Mouse (Mus musculus) cerebellum, postnatal 36 days (tissue): ENCODE measurements around the gene 9130213A22Rik.

Experiments used
- DNase-seq, 2 experiments: peaks; one replicate each; pipeline ENCODE4 v3.0.0; 2021 to 2022; ENCODE audit warnings: mixed read lengths in 2 of 2

Gene 9130213A22Rik

GRCm38 (mm10) chr11:69105796-69106195, 16.6 kb downstream of the 9130213A22Rik start:
- no peak for DNase-seq

- DNase-seq: no peak
Measured at GRCm38 (mm10) chr11:69105227-69105626, 17.2 kb downstream of the 9130213A22Rik start.

- no peak for DNase-seq
Measured at GRCm38 (mm10) chr11:69104487-69104886, 17.9 kb downstream of the 9130213A22Rik start.

GRCm38 (mm10) chr11:69103531-69104435, 18.6 kb downstream of the 9130213A22Rik start:
- DNase-seq: no peak

DNA sequence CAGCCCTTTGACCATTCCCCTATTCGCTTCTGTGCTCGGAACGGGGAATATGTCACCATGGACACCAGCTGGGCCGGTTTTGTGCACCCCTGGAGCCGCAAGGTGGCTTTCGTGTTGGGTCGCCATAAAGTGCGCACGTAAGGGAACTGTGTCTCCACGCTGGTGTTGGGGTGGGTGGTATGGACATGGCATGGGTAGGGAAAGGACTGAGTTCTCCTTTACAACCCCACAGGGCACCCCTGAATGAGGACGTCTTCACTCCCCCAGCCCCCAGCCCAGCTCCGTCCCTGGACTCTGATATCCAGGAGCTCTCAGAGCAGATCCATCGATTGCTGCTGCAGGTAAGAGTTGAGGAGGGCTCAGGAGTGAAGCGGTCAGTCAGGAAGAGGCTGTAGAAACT, 19.3 kb downstream of the 9130213A22Rik start:
- no peak for DNase-seq

GRCm38 (mm10) chr11:69102403-69102725, 20.0 kb downstream of the 9130213A22Rik start:
- DNase-seq: peak in 1 of 2 experiments; percentile 48

DNA sequence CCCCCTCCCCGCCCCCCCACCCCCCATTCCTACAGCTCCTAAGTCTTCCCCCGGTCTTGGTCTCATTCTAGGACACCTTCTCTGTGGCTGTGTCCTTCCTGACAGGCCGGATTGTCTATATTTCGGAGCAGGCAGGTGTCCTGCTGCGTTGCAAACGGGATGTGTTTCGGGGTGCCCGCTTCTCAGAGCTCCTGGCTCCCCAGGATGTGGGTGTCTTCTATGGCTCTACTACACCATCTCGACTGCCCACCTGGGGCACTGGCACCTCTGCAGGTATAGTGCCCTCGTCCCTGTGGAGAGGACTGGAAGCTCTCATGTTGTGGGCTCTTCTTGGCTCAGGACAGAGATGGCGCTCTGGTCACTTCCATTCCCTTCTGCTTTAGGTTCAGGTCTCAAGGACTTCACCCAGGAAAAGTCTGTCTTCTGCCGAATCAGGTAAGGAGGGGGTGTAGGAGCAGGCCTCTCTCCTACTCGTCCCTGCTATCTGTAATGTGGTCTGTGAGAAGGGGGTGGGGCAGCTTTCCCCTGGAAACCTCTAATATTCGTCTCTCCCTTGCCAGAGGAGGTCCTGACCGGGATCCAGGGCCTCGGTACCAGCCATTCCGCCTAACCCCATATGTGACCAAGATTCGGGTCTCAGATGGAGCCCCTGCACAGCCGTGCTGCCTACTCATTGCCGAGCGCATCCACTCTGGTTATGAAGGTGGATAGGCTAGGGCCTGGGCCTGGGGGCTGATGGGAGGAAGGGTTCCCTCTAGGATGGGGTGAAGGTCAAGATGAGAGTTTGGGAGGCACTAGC, 20.6 kb downstream of the 9130213A22Rik start:
- DNase-seq: no peak

GRCm38 (mm10) chr11:69100639-69101360, 21.6 kb downstream of the 9130213A22Rik start:
- DNase-seq: no peak

DNA sequence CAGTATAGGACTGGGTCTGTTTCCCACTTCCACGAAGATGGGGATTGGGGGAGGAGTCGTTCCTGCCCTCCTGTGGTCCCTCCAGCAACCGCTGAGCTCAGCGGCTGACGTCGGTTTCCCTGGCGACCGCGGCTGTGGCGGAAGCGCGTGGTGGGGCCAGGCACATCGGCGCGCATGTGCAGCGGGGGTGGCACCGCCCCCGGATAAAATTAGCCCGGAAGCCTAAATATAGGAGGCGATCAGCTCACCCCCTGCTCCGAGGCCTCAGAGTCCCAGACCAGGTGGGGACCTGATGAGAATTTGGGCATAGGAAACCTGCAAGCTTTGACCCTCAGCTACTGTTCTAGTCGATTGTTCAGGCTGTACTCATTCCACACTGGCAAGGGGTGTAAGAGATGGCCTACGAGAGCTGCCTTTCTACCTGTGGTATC, 22.5 kb downstream of the 9130213A22Rik start:
- DNase-seq: peak; percentile 89 to 91

- peak; percentile 73 to 79 for DNase-seq
Measured at GRCm38 (mm10) chr11:69099177-69099914, 23.0 kb downstream of the 9130213A22Rik start.

- DNase-seq: peak; percentile 99
Measured at GRCm38 (mm10) chr11:69098762-69099091, 23.7 kb downstream of the 9130213A22Rik start.

DNA sequence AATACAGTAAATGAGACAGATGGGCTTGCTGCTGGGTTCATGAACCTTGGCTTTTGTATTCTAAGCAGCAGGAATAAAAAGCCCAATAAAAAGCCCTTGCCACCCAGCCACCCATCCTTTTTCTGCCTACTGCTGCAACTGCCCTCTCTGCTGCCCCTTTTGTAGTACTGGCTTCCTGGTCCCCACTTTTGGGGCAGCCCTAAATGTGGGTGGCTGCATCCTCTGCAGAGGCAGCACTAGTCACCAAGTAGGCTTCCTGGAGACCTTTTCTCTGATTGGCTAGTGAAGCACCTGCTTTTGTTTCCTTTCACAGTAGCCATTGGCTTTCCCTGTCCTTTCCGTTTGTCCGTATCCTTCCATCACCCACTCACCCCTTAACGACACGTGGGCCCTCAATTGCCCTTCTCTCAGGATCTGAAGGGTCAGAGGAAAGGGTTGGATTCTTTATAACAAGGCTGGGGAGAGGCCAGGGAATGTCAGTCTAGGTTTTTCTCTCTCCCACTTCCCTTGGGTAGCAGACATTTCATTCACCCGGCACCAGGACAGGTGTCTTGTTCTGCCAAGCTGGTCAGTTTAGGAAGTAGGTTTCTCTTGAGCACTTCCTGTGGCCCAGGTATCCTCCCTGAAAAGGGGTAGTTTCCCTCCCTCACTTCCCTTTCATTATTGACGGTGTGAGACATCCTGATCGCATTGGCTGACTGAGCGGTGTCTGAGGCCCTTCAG, 24.2 kb downstream of the 9130213A22Rik start:
- DNase-seq: no peak

DNA sequence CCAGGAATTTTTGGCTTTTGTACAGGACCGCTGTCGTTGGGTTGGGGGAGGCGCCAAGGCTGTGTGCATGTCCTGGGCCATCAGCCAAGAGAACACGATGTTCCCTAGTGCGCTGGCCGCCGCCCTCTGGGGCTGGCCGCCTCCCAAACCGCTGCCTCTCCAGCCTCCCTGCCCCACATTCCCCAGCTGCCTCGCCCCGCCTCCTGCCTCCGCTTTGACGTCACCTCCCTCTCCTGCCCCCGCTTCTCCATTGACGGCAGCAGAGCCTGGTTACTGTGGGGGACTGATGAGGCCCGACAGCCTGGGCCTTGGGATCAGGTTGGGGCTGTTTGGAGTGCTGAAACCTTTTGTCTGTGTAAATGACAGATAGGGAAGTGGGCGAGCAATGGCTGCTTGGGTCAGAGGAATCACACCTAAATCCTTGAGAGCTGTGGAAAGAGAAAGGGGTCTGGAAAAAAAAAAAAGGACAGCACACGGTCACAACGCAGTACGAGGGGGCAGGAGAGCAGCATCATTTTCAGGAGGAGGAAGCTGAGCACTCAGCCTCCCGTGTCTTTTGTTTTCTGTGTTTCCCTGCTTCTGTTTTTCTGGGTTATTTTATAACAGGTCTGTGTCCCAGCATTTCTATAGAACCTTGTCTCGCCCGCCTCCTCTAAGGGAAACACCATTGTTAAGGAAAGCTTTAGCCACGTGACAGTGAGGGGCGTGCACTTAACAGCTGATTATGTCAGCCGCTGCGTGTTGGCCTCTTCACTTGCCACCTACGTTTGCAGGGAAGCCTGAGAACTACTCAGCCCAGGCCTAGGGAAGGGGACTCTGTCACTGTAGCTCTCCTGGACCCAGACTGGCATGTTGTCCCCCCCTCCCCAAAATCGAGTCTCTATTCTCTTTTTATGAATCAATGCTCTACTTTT, 25.1 kb downstream of the 9130213A22Rik start:
- peak; percentile 81 to 82 for DNase-seq

DNA sequence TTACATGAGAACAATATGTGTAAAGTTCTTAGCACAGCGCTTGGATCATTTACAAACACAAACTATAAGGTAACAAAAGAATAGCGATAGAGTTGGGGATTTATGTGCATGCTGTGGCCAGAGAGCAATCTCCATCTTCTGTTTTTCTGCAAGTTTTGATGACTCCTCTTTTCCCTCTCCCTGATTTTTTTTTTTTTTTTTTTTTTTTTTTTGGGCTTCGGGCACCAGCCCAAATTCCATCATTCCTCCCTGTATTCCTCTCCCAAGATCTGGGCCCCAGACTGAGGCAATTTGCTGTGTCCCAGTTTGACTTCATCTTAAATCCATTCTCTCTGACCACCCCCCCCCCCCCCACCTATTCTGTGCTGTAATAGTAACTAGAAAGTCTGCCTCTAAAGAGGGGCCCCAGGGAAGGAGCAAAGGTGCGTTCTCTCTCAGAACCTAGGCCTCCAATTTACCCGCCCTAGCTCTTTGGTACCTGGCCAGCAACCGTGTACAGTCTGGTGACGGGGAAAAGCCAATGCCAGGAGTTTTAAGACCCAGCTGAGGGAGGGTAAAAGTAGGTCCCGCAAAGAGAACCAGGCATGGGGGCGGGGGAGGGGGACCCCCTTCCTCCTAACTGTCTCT, 25.9 kb downstream of the 9130213A22Rik start:
- peak in 1 of 2 experiments; percentile 23 for DNase-seq

DNA sequence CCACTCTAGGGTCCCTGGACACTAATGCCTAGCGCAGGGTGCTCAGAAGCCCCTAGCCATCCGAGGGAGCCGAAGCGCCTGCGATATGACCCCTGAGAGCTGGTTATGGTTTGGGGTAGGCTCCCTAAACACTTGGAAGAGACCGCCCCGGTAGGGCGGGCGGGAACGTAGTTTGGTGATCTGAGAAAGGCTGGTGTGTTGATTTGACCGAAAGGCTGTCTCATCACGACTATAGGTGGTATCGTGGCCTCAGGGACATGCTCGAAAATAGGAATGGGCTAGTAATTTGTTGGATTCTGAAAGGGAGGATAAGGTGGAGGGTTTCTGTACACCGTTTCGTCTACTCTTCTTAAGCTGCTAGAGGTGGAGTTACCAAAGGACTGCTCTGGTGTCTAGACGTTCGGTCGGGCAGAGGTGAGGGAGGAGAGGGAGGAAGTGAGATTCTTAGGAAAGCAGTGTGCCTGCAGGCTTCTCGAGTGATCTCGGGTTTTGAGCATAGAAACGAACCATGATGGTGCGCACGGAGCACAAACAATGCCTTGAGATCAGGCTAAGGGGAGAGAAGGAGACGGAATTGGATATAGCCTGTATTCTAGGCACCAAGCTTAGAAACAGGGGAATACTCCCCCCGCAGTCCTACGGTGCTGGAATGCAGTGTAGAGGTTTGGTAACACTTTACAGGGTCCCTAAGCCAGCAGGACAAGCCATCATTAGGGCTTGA, 26.7 kb downstream of the 9130213A22Rik start:
- peak in 1 of 2 experiments; percentile 2 for DNase-seq

- peak; percentile 98 to 99 for DNase-seq
Measured at GRCm38 (mm10) chr11:69094697-69095429, 27.5 kb downstream of the 9130213A22Rik start, which contains the start of gene Per1. Gene Per1, plus strand, starts transcription at chr11:69095217.

- peak in 1 of 2 experiments; percentile 15 for DNase-seq
Measured at GRCm38 (mm10) chr11:69093856-69094255, 28.5 kb downstream of the 9130213A22Rik start.

DNA sequence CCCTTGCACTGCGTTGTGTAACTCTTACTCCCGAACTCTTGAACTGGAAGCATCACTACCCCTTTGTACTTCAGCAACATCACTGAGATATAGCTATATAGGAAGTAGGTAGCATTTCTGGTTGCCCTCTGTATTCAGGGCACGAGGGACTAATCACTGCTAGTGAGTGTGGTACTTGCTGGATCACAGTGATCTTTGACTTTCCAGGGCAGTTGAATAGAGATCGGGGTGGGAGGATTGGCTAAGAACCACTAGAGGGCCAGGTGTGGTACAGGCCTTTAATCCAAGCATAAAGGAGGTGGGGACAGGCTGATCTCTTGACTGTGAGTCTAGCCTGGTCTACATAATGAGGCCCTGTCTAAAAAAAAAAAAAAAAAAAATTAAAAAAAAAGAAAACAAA, 29.5 kb downstream of the 9130213A22Rik start:
- DNase-seq: no peak

GRCm38 (mm10) chr11:69092386-69092751, 30.0 kb downstream of the 9130213A22Rik start:
- DNase-seq: peak; percentile 92 to 95
